Mouse (Mus musculus) CH12.LX (cell line): Measurements from ENCODE around the gene Dok5.

Experiments
- CHD1 ChIP-seq: IDR thresholded peaks from 2 replicates; pipeline ENCODE4 v1.6.1; 2012; ENCODE audit warnings: low read depth, low read length, improper control_type of control experiment, inconsistent platforms
- CTCF ChIP-seq, 2 experiments: IDR thresholded peaks in 1 of 2; conservative IDR thresholded peaks in 1 of 2; 2 replicates each; pipeline ENCODE4 v1.5.1; 2011 to 2012; ENCODE audit warnings: low read depth in 2 of 2, low read length in 2 of 2, improper control_type of control experiment in 1 of 2, inconsistent platforms in 1 of 2, mild to moderate bottlenecking in 1 of 2, moderate library complexity in 1 of 2
- E2F4 ChIP-seq: IDR thresholded peaks from 2 replicates; pipeline ENCODE4 v1.6.1; 2011; ENCODE audit warnings: low read depth, low read length, improper control_type of control experiment; ENCODE audit not compliant: insufficient replicate concordance
- IRF4 ChIP-seq: IDR thresholded peaks from 2 replicates; pipeline ENCODE4 v1.6.1; 2014; ENCODE audit warnings: low read depth, mild to moderate bottlenecking, inconsistent platforms, low read length, improper control_type of control experiment
- JUN ChIP-seq: IDR thresholded peaks from 2 replicates; pipeline ENCODE4 v1.6.1; 2011; ENCODE audit warnings: low read depth, mild to moderate bottlenecking, low read length, improper control_type of control experiment, moderate library complexity; ENCODE audit not compliant: insufficient read depth
- MYC ChIP-seq: IDR thresholded peaks from 2 replicates; pipeline ENCODE4 v1.6.1; 2011; ENCODE audit warnings: low read depth, mild to moderate bottlenecking, improper control_type of control experiment, low read length
- POLR2A ChIP-seq: IDR thresholded peaks from 2 replicates; pipeline ENCODE4 v1.6.1; 2011; ENCODE audit warnings: low read depth, mild to moderate bottlenecking, improper control_type of control experiment, low read length
- POLR2AphosphoS2 ChIP-seq: IDR thresholded peaks from 2 replicates; pipeline ENCODE4 v1.6.1; 2011; ENCODE audit warnings: low read depth, low read length, improper control_type of control experiment
- RCOR1 ChIP-seq: conservative IDR thresholded peaks from 2 replicates; pipeline ENCODE4 v1.6.1; 2012; ENCODE audit warnings: low read depth, mild to moderate bottlenecking, inconsistent platforms, low read length, improper control_type of control experiment
- SIN3A ChIP-seq: IDR thresholded peaks from 2 replicates; pipeline ENCODE4 v1.6.1; 2012; ENCODE audit warnings: low read length, improper control_type of control experiment, inconsistent platforms
- TBP ChIP-seq: conservative IDR thresholded peaks from 2 replicates; pipeline ENCODE4 v1.6.1; 2011; ENCODE audit warnings: low read depth, low read length, improper control_type of control experiment
- ZNF384 ChIP-seq: IDR thresholded peaks from 2 replicates; pipeline ENCODE4 v1.6.1; 2012; ENCODE audit warnings: low read depth, low read length, improper control_type of control experiment, inconsistent platforms

- TF ChIP-seq CHD1 = no peak
- TF ChIP-seq MYC = no peak
- no peak for TF ChIP-seq CTCF (conservative IDR thresholded peaks at IDR 0.05 in 1 of 2, IDR thresholded peaks at IDR 0.05 in 1 of 2; ENCODE audit: low read depth in 2 of 2, low read length in 2 of 2)
- TF ChIP-seq TBP = no peak
- TF ChIP-seq POLR2AphosphoS2 = no peak
- no peak for TF ChIP-seq JUN
- no peak for TF ChIP-seq ZNF384
- TF ChIP-seq E2F4 = no peak
- no peak for TF ChIP-seq POLR2A
- TF ChIP-seq RCOR1 = no peak
- no peak for TF ChIP-seq IRF4
- TF ChIP-seq SIN3A = no peak
Observed at GRCm38 (mm10) chr2:170757228-170757875, 25.7 kb downstream of the Dok5 start.
